Mouse (Mus musculus): Measurements from ENCODE around the gene Pgm2l1.

Pgm2l1 gene

DNA sequence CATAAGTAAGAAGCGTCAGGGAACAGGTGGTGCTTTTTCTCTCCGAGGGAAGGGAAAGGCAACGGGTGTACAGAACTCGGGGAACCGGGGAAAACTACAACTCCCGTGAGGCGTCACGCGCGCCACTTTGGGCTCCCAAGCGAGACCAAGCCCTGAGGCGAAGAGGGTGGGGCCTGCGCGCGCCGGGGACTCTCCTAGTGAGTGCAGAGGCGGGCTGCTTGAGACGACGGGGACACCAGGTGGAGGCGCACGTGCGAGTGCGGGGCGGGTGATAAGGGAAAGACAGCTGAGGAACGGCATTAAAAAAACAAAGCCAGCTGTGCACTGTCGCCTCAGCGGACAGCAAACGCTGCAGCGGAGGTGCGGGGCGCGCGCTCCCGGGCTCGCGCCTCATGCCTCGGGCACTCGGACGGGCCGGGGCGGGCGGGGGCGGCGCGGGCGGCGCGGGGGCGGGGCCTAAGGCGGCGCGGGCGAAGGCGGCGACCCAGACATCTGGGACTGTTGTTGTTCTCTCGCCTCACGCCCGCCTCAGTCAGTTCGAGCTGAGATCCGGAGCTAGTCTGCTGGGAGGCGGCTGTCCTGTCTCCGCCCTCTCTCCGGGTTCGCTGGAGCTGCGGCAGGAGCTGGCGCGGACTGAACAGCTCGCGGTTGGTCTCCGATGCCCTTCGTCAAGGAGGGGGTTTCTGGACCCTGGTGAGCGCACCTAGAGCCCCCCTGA, at the start of gene Pgm2l1:
Gene Pgm2l1 (plus strand): TSS at position 237 of the 718 bp plus-strand sequence.
- peak; percentile 99 for DNase-seq

GRCm38 (mm10) chr7:100178016-100178890, 48.9 kb upstream of the Pgm2l1 start:
- peak; percentile 65 to 74 for DNase-seq

DNA sequence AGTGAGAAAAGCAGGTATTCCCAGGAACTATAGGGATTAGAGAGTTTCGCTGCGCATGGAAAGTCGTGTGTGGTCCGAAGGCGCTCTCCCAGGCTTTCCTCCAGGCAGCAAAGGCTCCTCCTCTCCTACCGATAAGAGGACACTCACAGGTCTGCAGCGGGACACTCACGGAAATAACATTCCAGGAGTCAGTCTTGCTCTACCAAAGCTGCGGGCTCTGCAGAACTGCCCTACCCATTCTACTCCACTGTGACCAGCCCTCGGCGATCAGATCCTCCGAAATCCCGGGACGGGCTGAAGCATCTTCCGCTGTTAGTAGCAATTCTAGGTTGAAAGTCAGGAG, 48.3 kb upstream of the Pgm2l1 start:
- no peak for DNase-seq

DNA sequence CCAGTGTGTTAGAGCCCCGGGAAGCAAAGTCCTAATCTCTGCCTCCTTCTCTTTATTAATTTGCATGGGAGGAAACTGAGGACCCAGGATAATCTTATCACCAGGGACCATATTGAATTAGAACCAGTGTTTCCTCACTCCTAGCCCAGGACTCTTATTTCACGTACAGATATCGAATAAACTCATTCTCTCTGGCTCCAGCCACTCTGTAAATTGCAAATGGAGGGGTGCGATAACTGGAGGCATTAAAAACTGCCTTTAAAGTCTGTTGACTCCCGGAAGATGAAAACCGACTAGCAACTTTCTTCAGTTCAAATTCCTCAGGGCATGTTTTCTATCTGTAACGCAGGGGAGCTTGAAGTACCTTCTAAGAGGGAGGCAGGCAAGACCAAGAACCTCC, 47.8 kb upstream of the Pgm2l1 start:
- no peak for DNase-seq

DNA sequence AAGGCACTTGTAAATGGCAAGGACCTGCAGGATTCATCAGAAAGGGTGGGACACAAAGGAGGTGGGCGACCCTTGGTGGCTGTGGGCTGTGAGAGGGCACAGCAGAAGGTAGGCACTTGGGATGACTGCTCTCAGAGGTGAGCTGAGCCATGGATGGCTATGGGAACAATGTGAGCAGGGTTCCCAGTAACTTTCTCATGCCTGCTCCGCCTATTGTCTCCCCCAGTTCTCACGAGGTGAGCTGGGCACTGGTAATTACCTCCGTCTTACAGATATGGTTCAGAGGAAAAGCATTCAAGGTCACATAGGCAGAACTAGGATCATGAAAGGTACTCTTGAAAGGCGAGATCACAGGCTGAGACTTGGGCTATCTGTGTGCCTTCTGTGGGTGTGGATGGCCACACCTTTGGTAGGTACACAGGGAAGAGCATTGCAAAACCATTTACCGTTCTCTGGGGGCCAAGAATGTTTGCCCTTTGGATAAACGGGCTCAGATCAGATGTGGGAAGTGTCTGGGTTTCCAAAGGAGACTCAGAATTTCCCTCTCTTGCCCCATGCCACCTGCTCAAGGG, 47.3 kb upstream of the Pgm2l1 start:
- DNase-seq: no peak

DNA sequence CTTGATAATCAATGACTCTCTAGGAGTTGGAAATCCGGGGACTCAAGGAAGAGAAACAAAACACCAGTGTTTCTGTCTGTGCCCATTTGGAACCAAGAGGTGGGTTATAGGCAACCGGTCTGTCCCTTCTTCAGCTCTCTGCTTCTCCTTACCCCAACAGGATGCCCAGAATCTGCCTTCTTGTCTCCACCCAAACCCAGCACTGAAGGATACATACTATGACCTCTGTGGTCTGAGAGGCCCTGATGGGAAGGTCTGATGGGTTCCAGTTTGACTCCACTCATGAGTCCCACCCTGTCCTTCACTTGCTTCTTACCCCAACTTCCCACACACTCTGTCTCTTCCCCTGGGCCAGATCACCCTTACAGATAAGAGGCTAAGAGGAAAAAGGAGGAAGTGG, 46.0 kb upstream of the Pgm2l1 start:
- DNase-seq: no peak

DNA sequence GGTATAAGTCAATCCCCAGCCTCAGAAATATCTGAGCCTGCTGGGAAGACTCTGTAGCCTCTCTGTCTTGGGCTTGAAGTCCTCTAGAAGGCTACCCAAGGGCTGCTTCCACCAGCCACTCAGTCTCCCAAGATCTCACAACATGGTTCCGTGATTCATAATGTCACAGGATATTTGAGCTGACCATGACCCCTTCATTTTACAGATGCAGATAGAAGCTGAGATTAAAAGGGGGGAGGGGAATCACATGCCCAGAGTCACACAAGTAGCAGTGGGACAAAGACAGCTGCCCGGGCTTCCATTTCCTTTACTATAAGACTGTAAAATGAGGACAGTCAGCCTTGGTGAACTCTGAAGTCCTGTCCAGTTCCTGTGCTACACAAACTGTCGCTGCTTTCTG, 45.6 kb upstream of the Pgm2l1 start:
- DNase-seq: no peak

DNA sequence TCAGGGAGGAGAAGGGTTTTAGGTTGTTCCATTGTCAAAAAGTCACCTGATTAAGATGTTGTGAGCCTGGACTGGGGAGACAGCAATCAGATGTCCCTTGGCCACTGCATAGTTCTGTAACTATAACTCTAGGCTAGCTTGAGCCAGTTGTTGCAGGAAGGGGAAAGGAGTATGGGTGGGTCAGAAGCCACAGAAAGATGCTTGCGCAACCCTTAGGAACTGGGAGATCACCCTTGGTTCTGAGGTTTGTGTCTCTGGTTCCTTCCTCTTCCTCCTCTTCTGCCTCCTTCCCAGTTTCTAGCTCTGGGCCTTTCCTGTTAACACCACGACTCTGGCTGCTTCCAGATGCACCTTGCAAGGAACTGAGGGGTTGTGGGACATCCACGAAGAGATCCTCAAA, 44.8 kb upstream of the Pgm2l1 start:
- no peak for DNase-seq

GRCm38 (mm10) chr7:100187601-100188000, 39.6 kb upstream of the Pgm2l1 start:
- peak in 1 of 2 experiments; percentile 67 for DNase-seq

- no peak for DNase-seq
Observed at GRCm38 (mm10) chr7:100190167-100190566, 37.0 kb upstream of the Pgm2l1 start.

DNA sequence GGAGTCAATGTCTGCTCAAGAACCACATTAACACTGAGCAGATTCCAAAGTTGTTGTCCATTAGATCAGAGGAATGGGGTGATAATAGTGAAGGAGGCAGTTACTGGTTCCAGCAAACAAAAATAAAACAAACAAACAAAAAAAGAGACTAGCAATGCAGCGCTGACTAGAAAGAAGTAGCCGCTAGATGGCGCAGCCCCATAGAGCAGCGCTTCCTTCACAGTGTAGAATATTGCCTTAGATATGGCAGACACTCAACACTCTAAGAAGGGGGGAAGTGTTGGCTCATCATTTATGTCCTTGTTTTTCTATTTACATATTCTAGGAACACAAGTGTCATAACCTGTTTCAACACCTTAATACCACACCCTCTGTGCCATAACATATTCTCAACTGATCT, 36.4 kb upstream of the Pgm2l1 start:
- DNase-seq: peak; percentile 67 to 88

GRCm38 (mm10) chr7:100201191-100201590, 26.0 kb upstream of the Pgm2l1 start:
- no peak for DNase-seq

DNA sequence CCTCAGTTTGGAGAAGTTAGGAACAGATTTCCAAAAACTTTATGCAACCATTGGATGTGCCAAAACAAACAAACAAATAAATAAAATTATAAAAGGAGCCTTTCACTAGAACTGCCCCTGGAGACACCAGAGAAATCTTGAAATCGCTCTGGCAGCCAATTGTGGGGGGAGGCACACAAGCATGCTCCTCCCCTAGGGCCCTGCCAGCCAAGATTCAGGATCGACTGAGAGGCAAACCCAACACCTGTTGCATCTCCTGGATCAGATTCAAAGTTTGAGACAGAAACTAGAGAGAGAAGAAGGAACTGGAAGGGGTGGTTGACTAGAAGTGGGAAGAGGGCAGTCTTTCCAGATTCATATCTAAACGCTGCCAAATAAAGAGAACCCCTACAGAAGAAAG, 23.6 kb upstream of the Pgm2l1 start:
- no peak for DNase-seq

DNA sequence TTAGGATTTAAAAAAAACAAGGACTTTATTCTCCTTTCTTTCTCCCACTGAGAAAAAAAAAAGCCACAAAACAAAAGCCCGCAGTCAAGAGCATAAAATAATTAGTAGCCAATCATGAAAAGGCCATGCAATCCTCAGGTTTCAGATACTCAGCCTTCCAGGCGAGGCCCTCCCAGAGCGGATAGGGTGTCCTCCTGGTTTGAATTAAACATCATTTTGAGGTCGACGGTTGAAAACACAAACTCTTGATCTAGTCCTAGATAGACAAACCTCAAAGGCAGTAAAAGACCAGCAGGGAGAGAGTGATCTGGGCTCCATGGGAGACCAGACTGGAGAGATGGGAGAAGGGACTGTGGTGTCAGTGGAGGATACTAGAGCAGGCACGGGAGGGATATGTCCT, 22.3 kb upstream of the Pgm2l1 start:
- no peak for DNase-seq

- no peak for DNase-seq
Observed at GRCm38 (mm10) chr7:100206144-100206543, 21.1 kb upstream of the Pgm2l1 start.

GRCm38 (mm10) chr7:100207886-100208285, 19.3 kb upstream of the Pgm2l1 start:
- DNase-seq: no peak

GRCm38 (mm10) chr7:100214310-100214709, 12.9 kb upstream of the Pgm2l1 start:
- DNase-seq: no peak

GRCm38 (mm10) chr7:100215116-100215732, 12.0 kb upstream of the Pgm2l1 start:
- DNase-seq: no peak

DNA sequence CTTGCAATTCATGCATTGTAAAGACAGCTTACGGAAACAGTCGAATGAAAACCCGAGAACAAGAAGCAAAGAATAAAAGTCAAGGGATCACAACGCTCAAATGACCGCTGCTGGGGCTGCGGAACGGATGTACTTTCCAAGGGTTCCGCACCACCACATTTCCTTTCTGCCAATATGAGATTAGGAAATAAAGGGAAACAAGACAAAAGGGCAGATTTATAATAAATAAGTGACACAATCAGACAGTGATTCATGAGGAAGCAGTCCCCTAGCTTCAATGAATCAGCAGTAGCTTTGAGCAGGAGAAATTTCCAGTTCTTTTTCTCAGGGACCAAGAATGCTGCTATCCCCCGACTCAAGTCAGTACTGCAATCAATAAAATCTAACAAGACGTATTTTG, 11.2 kb upstream of the Pgm2l1 start:
- DNase-seq: no peak

- no peak for DNase-seq
Observed at GRCm38 (mm10) chr7:100216601-100217565, 10.3 kb upstream of the Pgm2l1 start.

DNA sequence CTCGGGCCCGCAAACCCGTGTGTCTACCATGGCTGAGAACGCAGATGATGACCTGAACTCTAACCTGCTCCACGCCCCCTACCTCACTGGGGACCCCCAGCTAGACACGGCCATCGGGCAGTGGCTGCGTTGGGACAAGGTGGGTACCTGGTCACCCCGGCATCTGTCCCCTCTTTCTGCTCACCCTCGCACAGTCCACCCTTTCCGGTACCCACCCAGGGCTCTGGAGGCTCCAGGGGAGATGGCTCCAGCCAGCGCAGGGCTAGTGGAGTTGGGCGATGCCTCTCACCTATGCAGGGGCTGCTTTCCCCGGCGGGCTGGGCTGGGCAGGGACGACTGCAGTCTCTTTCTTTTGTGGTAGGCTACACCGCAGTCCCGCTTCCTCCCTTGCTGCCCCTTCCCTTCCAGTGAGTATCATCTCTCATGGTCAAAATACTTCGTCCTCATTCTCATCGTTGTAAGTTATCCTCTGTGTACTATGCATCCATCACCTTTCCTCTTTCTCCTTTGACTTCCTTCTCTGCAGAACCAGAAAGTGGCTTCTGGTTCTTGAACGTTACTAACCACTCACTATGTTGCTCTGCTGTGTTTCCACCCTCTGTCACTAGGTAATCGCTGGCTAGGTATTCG, 817 bp downstream of the Pgm2l1 start:
- DNase-seq: peak; percentile 10 to 47

GRCm38 (mm10) chr7:100228957-100229356, 1.8 kb downstream of the Pgm2l1 start:
- DNase-seq: no peak
